Mouse (Mus musculus) forebrain, embryonic 14.5 days (tissue): ENCODE measurements around the gene Psip1. TPM values are rescaled to one million over a fixed set of nuclear protein-coding genes. Genes with fewer than 3 reads are reported as not detected.
"Not testable (repeated sequence)": the region's sequence is repeated elsewhere in the genome, so short reads cannot be mapped to it uniquely, and the experiment has no call there.

ENCODE experiments used
- ATAC-seq: fragments of 200-750 bp; cut with Nextera tagmentation; 2 replicates; pipeline ENCODE4 v1.8.0; 2017; ENCODE audit warnings: mild to moderate bottlenecking, moderate library complexity
- DNase-seq: peaks from one replicate; pipeline ENCODE4 v3.0.0-alpha.2; 2015; ENCODE audit warnings: low spot score
- H3K27ac ChIP-seq: fragments of 300-500 bp; sonication (generic); 2 replicates; pipeline ENCODE4 v1.5.1; 2014; ENCODE audit warnings: low read depth, mild to moderate bottlenecking, control low read depth, low read length, moderate library complexity
- H3K27me3 ChIP-seq: fragments of 300-500 bp; sonication (generic); replicated peaks from 2 replicates; pipeline ENCODE4 v1.6.1; 2014; ENCODE audit warnings: low read length, control low read depth, mixed read lengths; ENCODE audit not compliant: control insufficient read depth, insufficient read depth
- H3K36me3 ChIP-seq: fragments of 300-500 bp; sonication (generic); 2 replicates; pipeline ENCODE4 v1.6.1; 2014; ENCODE audit warnings: low read length, control low read depth; ENCODE audit not compliant: control insufficient read depth, insufficient read depth
- H3K4me1 ChIP-seq: fragments of 300-500 bp; sonication (generic); 2 replicates; pipeline ENCODE4 v1.6.1; 2014; ENCODE audit warnings: antibody characterized with exemption, low read length, control low read depth; ENCODE audit not compliant: control insufficient read depth, insufficient read depth
- H3K4me2 ChIP-seq: fragments of 300-500 bp; sonication (generic); 2 replicates; pipeline ENCODE4 v1.6.1; 2014; ENCODE audit warnings: mild to moderate bottlenecking, control low read depth, low read length
- H3K4me3 ChIP-seq: fragments of 300-500 bp; sonication (generic); 2 replicates; pipeline ENCODE4 v1.5.1; 2014; ENCODE audit warnings: low read depth, low read length, control low read depth
- H3K9ac ChIP-seq: fragments of 300-500 bp; sonication (generic); 2 replicates; pipeline ENCODE4 v1.6.1; 2014; ENCODE audit warnings: mild to moderate bottlenecking, low read length, control low read depth, moderate library complexity
- H3K9me3 ChIP-seq: fragments of 300-500 bp; sonication (generic); replicated peaks from 2 replicates; pipeline ENCODE4 v1.6.1; 2016; ENCODE audit warnings: low read length, control low read depth, mixed read lengths; ENCODE audit not compliant: control insufficient read depth
- WGBS: fragments of 180-500 bp; shearing (Covaris S2); extraction: QIAGEN DNeasy Blood & Tissue Kit; methylation state at CpG from one replicate; pipeline ENCODE4 v1.1.7; 2014; 5-methylcytosine and 5-hydroxymethylcytosine counted together
- polyA plus RNA-seq: library from polyadenylated mRNA; unstranded; fragments of >200 nt; fragmentation: Nextera tagmentation; extraction: Ambion mirVana; gene quantifications from 2 replicates; pipeline ENCODE4 v1.2.1, GENCODE M21; 2014

The Psip1 gene
- polyA plus RNA-seq, 1 experiment from 2014 or later = 320 TPM

DNA sequence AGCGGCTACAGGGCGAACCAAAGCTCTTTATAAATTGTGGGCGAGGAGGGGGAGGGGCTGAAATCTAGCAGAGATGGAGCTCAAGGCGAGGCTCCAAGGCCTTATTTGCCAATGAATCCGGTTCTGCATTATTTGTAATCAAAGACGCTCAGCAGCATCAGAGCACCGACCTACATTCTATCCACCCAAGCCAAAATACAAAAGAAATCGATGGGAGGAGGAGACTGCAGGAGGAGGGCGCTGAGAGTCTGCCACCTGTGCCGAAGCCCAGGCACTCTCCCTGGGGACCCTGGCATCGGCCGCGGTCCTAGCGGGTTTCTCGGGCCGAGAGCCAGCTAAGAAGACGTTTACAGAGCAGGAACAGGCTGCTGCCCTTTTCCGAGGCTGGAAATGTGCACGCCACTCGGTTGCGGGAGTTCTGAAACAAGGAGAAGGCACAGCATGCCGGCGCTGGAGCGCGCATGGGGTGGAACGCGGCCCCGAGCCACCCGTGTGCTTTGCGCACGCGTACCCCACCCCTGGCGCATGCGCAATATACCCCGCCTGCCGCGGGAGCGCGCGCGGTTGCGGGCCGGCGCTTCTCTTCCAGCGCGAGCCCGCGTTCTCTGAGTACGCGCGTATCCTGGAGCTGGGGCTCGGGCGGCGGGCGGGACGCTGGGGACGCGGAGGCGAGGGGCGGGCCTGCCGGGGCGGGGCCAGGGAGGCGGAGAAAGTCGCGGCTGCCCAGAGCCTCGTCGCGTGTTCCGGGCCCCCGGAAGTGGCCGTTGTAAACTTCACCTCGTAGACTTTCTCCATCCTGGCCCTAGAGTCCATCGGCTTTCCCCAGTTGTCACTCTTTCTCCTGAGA is 38.8 kb upstream of the Psip1 start, which contains the start of gene Ccdc171:
Gene Ccdc171, plus strand, starts transcription at position 703 of the 847 bp plus-strand sequence.
- DNase-seq (peak; percentile 98), ATAC-seq (peak; percentile 94)
- H3K27ac ChIP-seq = peak within 1 kb of the TSS; percentile 100
- peak within 1 kb of the TSS; percentile 85 for H3K9ac ChIP-seq
- under 1% methylated on average over 69 of the region's 73 CpGs for WGBS
- H3K36me3 ChIP-seq = no peaks in the 10 kb centered on the region
- peaks cover 8% of the 10 kb centered on the region for H3K4me1 ChIP-seq
- H3K4me2 ChIP-seq = peak within 1 kb of the TSS; percentile 85
- peak within 1 kb of the TSS; percentile 70 for H3K4me3 ChIP-seq
- no peaks in the 10 kb centered on the region for H3K27me3 ChIP-seq
- H3K9me3 ChIP-seq = no peaks in the 10 kb centered on the region

DNA sequence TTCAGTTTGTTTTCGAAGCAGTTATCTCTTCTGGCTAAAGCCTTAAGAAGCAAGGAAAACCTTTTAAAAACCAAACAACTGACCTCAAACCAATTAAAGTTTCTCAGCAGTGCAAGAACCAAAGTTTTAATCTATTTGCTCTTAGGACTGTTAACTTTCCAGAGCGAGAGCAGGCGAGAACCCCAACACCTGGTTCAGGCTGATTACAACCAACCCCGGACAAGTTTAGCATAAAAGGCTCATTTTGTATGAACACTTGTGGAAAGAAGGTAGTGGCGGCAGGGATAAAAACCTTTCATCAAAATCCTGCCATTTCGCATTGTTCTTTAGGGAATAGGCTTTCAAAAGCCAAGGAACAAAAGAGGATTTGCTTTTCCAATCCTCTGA is 38.2 kb upstream of the Psip1 start:
- ATAC-seq (0 out of 2 replicates have a peak, but pooled peaks have one; percentile 0), DNase-seq (no peak)
- peak overlapping the region; percentile 85 for H3K9ac ChIP-seq
- H3K4me1 ChIP-seq = peaks cover 8% of the 10 kb centered on the region
- H3K9me3 ChIP-seq = no peaks in the 10 kb centered on the region
- H3K36me3 ChIP-seq = no peaks in the 10 kb centered on the region
- no peaks in the 10 kb centered on the region for H3K27me3 ChIP-seq
- under 1% methylated on average over 6 of the region's 6 CpGs for WGBS
- peak overlapping the region; percentile 70 for H3K4me3 ChIP-seq
- H3K4me2 ChIP-seq = peak overlapping the region; percentile 85
- H3K27ac ChIP-seq = peak overlapping the region; percentile 100

- Histone ChIP-seq H3K4me2 (no peak overlapping the region), H3K4me1 (peaks cover 8% of the 10 kb centered on the region), H3K27me3 (no peaks in the 10 kb centered on the region), H3K4me3 (no peak overlapping the region), H3K9me3 (no peaks in the 10 kb centered on the region), H3K27ac (peak overlapping the region; percentile 55; the same call in 1 of the 2 replicates), H3K36me3 (no peaks in the 10 kb centered on the region), H3K9ac (no peak overlapping the region)
- 11% methylated on average over 5 of the region's 5 CpGs for WGBS
- DNase-seq (peak; percentile 59), ATAC-seq (no peak)
These were observed 35.8 kb upstream of the Psip1 start for GRCm38 (mm10) chr4:83522066-83522465.

- Histone ChIP-seq H3K27me3 (no peaks in the 10 kb centered on the region), H3K9me3 (no peaks in the 10 kb centered on the region), H3K4me1 (peaks cover 8% of the 10 kb centered on the region), H3K9ac (no peak overlapping the region), H3K27ac (no peak overlapping the region), H3K36me3 (no peaks in the 10 kb centered on the region), H3K4me2 (no peak overlapping the region), H3K4me3 (no peak overlapping the region)
- WGBS = 87% methylated on average over 4 of the region's 4 CpGs
- no peak for ATAC-seq
- DNase-seq = no peak
These were observed 34.0 kb upstream of the Psip1 start for GRCm38 (mm10) chr4:83520308-83520707.

DNA sequence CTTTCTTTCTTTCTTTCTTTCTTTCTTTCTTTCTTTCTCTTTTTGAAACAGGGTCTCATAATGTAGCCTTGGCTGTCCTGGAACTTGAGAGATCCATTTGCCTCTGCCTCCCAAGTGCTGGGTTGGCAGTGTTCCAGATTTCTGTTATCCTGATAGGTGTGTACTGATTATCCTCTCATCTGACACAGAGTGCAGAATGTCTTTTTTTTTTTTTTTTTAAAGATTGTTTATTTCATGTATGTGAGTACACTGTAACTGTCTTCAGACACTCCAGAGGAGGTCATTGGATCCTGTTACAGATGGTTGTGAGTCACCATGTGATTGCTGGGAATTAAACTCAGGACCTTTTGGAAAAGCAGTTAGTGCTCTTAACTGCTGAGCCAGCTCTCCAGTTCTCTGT is 33.5 kb upstream of the Psip1 start:
- no peak overlapping the region for H3K4me3 ChIP-seq
- peaks cover 8% of the 10 kb centered on the region for H3K4me1 ChIP-seq
- no peak overlapping the region for H3K27ac ChIP-seq
- H3K9me3 ChIP-seq = no peaks in the 10 kb centered on the region
- no peak for ATAC-seq
- no peak overlapping the region for H3K9ac ChIP-seq
- H3K36me3 ChIP-seq = no peaks in the 10 kb centered on the region
- no peak overlapping the region for H3K4me2 ChIP-seq
- no peak for DNase-seq
- H3K27me3 ChIP-seq = no peaks in the 10 kb centered on the region

DNA sequence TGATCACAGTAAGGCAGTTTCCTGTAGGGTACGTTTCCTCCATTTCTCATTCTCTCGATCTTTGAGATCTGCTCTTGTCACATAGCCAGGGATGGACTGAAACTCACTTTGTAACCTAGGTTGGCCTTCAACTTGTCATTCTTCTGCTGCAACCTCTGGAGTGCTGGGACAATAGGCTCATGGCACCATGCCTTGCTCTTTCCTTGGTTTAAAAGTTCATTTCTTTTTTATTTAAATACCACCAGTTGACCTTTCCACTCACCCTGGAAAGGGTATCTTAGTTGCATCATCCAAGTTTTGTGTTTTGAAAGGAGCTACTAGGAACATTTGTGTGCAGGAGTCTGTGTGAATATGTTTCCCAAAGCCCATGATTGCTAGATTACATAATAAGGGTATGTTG is 32.9 kb upstream of the Psip1 start:
- no peak overlapping the region for H3K9ac ChIP-seq
- no peak overlapping the region for H3K4me3 ChIP-seq
- no peak overlapping the region for H3K27ac ChIP-seq
- H3K9me3 ChIP-seq = no peaks in the 10 kb centered on the region
- WGBS = 86% methylated on average over 2 of the region's 2 CpGs
- ATAC-seq (no peak), DNase-seq (no peak)
- peaks cover 6% of the 10 kb centered on the region for H3K4me1 ChIP-seq
- no peak overlapping the region for H3K4me2 ChIP-seq
- H3K36me3 ChIP-seq = no peaks in the 10 kb centered on the region
- H3K27me3 ChIP-seq = no peaks in the 10 kb centered on the region

GRCm38 (mm10) chr4:83516144-83516543 is 29.9 kb upstream of the Psip1 start:
- H3K36me3 ChIP-seq, H3K27ac ChIP-seq, H3K4me1 ChIP-seq, ATAC-seq, H3K27me3 ChIP-seq, H3K9ac ChIP-seq, H3K4me3 ChIP-seq, H3K9me3 ChIP-seq, DNase-seq, H3K4me2 ChIP-seq: not testable (repeated sequence)
- WGBS = 92% methylated on average over 5 of the region's 6 CpGs

DNA sequence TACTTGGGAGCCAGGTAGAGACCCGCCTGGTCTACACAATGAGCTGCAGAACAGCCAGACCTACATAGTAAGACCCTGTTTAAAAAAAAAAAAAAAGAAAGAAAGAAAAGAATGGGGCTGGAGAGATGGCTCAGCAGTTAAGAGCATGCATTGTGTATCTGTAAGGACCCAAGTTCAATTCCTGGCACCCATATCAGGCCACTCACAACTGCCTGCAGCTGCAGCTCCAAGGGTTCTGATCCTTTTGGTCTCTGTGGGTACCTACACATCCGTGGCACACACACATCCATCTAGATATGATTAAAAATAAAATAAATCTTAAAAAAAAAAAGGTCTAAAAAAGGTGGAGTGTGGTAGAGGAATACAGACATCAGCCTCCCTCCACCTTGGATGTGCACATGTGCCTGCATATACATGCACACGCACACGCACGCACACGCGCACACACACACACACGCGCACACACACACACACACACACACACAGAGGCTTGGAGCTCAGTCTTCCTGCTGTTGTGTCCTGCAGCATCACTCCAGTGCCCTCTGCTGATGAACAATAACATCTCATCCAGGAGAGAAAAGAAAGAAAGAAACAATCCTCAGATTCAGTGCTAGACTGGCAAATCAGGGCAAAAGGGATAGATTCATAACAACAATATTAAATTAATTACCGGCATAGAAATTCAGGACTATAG is 28.9 kb upstream of the Psip1 start:
- Histone ChIP-seq H3K4me3 (no peak overlapping the region), H3K9ac (no peak overlapping the region)
- no peak for ATAC-seq

GRCm38 (mm10) chr4:83514183-83514582 is 27.9 kb upstream of the Psip1 start:
- 85% methylated on average over 1 of the region's 1 CpGs for WGBS
- H3K4me2 ChIP-seq = no peak overlapping the region
- H3K36me3 ChIP-seq = no peaks in the 10 kb centered on the region
- no peaks in the 10 kb centered on the region for H3K4me1 ChIP-seq
- no peak for DNase-seq
- no peak overlapping the region for H3K9ac ChIP-seq
- H3K27me3 ChIP-seq = no peaks in the 10 kb centered on the region
- H3K9me3 ChIP-seq = no peaks in the 10 kb centered on the region
- ATAC-seq = no peak
- H3K27ac ChIP-seq = no peak overlapping the region
- H3K4me3 ChIP-seq = no peak overlapping the region

More for the DNA sequence above, 28.9 kb upstream of the Psip1 start:
- peak; percentile 47 for DNase-seq
- Histone ChIP-seq H3K27me3 (no peaks in the 10 kb centered on the region), H3K4me2 (no peak overlapping the region), H3K4me1 (no peaks in the 10 kb centered on the region), H3K36me3 (no peaks in the 10 kb centered on the region), H3K9me3 (no peaks in the 10 kb centered on the region), H3K27ac (no peak overlapping the region)
- WGBS = 86% methylated on average over 10 of the region's 10 CpGs
